In the genomic region with DNA sequence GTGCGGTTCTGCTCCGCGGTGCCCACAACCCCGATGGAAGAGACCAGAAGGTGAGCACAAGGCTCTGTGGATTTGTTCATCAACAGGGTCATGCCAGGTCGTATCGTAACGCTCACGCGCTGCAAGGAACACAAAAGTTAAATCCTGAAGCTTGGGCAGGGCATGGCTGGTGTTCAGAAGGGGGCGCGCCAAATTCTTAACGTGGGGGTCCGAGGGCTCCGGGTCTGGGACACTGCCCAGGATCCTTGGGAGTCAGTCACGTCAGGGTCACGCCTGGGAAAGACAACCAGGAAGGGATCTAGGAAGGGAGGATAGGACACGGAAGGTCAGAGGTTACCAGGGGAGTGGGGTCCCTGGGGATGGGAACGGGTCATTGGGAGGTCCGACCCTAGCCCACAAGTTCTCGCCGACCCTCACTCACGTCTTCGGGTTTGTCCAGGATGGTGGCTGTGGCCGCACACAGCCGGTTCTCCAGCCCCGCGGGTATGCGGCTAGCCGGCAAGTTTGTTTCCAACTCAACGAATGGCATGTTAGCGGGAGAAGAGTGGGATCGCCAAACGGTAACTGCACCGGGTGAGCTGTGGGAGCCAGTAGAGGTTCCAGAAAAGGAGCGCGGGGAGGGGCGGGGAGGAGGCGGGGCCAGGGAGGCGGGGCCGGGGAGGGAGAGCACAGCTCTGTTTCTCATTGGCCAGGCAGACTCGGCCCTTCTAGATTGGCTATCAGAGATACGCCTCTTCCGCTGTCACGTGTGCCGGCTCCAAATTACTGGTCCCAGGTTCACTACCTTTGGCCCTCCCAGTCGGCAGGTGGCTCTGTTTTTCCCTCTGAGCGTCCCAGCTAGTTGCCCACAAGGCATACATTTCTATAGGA, we compare ENCODE assay signal across 8 mouse cellular contexts. TPM values are rescaled to one million over a fixed set of nuclear protein-coding genes. Genes with fewer than 3 reads are reported as not detected.
DNase-seq lines count a peak whose midpoint lies in the region; ATAC-seq and TF ChIP-seq lines count a peak whose summit lies in the region.

A gene (minus strand): TSS at position 620 of the 870 bp plus-strand sequence.

- H3K9me3 ChIP-seq in hindbrain, embryonic 16.5 days (ENCODE audit: control insufficient read depth, low read length): no peaks in the 10 kb centered on the region

- intact Hi-C loops in left cerebral cortex, adult 2 months (cut with DNase I): loop anchor here (2.0 kb wide), 1 partner anchor 60 kb away; no protein-coding TSS in a partner anchor

- peak; percentile 27 for TF ChIP-seq CTCF in left cerebral cortex, adult 2 months (IDR thresholded peaks at IDR 0.05)

- H3K4me3 ChIP-seq in hindbrain, embryonic 16.5 days (ENCODE audit: low read length): peak within 1 kb of the TSS; percentile 70
- peak within 1 kb of the TSS; percentile 61 for H3K4me3 ChIP-seq in left cerebral cortex, adult 2 months

- peak; percentile 84 for DNase-seq in WW6 (ENCODE audit: low read depth, low spot score)
- DNase-seq in cerebellum, postnatal 4 days (ENCODE audit: low spot score in 2 of 2): peak; percentile 56 to 78
- peak; percentile 81 for DNase-seq in gastrocnemius, adult 18-20 months (ENCODE audit: low spot score)
- peak; percentile 74 to 84 for DNase-seq in left cerebral cortex, adult 2 months (ENCODE audit: extremely low spot score in 1 of 2, low spot score in 2 of 2)
- DNase-seq in right cerebral cortex, postnatal 10 days (ENCODE audit: low spot score in 2 of 2): peak; percentile 91 to 94
- peak; percentile 73 for DNase-seq in urinary bladder, postnatal 25 days (ENCODE audit: low spot score)

- H3K4me2 ChIP-seq in hindbrain, embryonic 16.5 days (ENCODE audit: low read length): peak within 1 kb of the TSS; percentile 98

- peak; percentile 98 for ATAC-seq in hindbrain, embryonic 16.5 days
- ATAC-seq in megakaryocyte, adult 5-6 weeks (ENCODE audit: poor library complexity, severe bottlenecking): peak; percentile 97

- no peaks in the 10 kb centered on the region for H3K36me3 ChIP-seq in hindbrain, embryonic 16.5 days (ENCODE audit: control insufficient read depth, insufficient read depth, low read length)

- H3K4me1 ChIP-seq in hindbrain, embryonic 16.5 days (ENCODE audit: control insufficient read depth, insufficient read depth, low read depth, low read length): peaks cover 7% of the 10 kb centered on the region

- peak within 1 kb of the TSS; percentile 58; the same call in 1 of the 2 replicates for H3K27ac ChIP-seq in hindbrain, embryonic 16.5 days (ENCODE audit: low read depth, low read length)
- H3K27ac ChIP-seq in left cerebral cortex, adult 2 months: peak within 1 kb of the TSS; percentile 61

- under 1% methylated on average over 46 of the region's 47 CpGs for WGBS in hindbrain, embryonic 16.5 days

- H3K9ac ChIP-seq in hindbrain, embryonic 16.5 days (ENCODE audit: low read depth, low read length): peak within 1 kb of the TSS; percentile 76

- no peaks in the 10 kb centered on the region for H3K27me3 ChIP-seq in hindbrain, embryonic 16.5 days (replicated peaks; ENCODE audit: control insufficient read depth, insufficient read depth, low read length)

RNA-seq across cellular contexts. Expression of the gene that starts here (rescaled TPM):
- total RNA-seq in gastrocnemius, adult 18-20 months (2021): 10 to 100 TPM; 30.6 to 38.3 TPM
- 73.5 and 89.1 TPM in 2 replicates for polyA plus RNA-seq in hindbrain, embryonic 16.5 days (2015; fragmentation: Nextera tagmentation; extraction: Ambion mirVana)
- 10 to 100 TPM; 43.3 to 49.3 TPM for total RNA-seq in left cerebral cortex, adult 2 months (2021)
- total RNA-seq in megakaryocyte, adult 5-6 weeks (2015): 30.0 and 31.4 TPM in 2 replicates
- 24.7 and 28.4 TPM in 2 replicates for total RNA-seq in megakaryocyte, adult 5-6 weeks (2017)

Comparison
In these comparisons a context has a peak if more than half of its experiments do, and no peak if none do; other contexts are left out.
1. Peak in every context shown above with its lines: DNase-seq, ATAC-seq, H3K4me3 ChIP-seq and H3K27ac ChIP-seq.